Mouse (Mus musculus): Measurements from ENCODE around the gene Dcxr. TPM values are rescaled to one million over a fixed set of nuclear protein-coding genes. Genes with fewer than 3 reads are reported as not detected.

Gene Dcxr
- total RNA-seq, 2 experiments from 2014 or later = 6.2 to 12.7 TPM

GRCm38 (mm10) chr11:120712771-120713568, 14.1 kb downstream of the Dcxr start:
- peak; percentile 29 for ATAC-seq (replicated peaks; ENCODE audit: low FRiP score, low TSS enrichment, poor library complexity, severe bottlenecking)

- ATAC-seq (replicated peaks; ENCODE audit: low FRiP score, low TSS enrichment, poor library complexity, severe bottlenecking) = no peak
Observed at GRCm38 (mm10) chr11:120711980-120712604, 15.0 kb downstream of the Dcxr start.

DNA sequence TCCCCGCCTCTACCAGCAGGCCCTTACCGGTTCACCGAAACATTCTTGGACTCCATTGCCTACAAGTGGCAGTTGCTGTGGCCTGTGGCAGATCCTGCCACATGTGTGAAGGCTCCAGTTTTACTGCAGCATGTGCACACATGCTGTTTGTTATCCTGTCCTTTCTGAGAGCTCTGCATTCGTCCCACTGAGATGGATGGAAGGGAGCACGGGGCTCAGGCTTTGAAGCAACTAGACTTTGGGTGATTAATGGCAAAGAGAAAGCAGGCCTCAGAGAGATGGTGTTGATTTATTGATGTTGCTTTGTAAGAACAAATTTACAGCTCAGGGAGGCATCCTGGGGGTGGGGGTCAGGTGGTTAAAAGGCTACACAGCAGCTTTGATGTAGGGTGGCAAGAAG, 16.4 kb downstream of the Dcxr start:
- ATAC-seq (replicated peaks; ENCODE audit: low FRiP score, low TSS enrichment, poor library complexity, severe bottlenecking) = no peak

DNA sequence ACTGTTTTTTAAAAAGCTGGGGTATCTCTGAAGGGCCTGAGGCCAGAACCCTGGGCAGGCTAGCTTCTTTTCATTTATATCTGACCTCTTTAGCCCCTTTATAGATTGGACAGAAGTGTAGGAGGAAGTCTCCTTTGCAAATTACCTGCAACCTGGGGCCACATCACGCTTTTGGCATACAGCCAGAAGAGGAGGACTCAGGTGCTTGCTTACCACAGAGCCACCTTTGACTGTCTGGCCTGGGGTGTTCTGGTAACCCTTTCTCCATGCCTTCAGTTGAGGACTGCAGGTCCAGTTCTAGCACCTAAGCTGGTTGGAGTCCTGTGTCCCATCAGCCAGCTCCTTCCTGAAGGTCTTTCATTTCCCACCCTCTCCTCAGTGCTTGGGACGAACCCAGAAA, 17.5 kb downstream of the Dcxr start:
- ATAC-seq (replicated peaks; ENCODE audit: low FRiP score, low TSS enrichment, poor library complexity, severe bottlenecking) = no peak

DNA sequence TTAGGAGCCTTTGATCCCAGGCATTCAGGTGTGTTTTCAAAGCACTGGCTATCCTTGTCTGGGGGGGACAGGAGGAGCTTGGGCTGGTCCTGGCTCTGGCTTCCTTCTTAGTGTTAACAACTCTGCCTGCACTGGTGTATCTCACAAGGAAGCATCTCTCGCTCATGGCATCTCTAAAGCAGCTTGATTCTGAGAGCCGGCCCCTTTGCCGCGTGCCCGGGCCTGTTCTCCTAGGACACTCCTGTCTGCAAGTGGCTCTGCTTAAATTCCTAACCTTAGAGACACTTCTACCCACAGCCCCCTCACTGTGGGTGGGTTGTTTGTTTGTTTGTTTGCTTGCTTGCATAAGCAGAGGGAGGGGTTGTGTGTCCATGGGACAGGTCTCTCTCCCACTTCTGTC, 19.1 kb downstream of the Dcxr start:
- no peak for ATAC-seq (replicated peaks; ENCODE audit: low FRiP score, low TSS enrichment, poor library complexity, severe bottlenecking)

- ATAC-seq (replicated peaks; ENCODE audit: low FRiP score, low TSS enrichment, poor library complexity, severe bottlenecking) = no peak
Observed at GRCm38 (mm10) chr11:120707225-120707624, 19.9 kb downstream of the Dcxr start.

- ATAC-seq (replicated peaks; ENCODE audit: low FRiP score, low TSS enrichment, poor library complexity, severe bottlenecking) = no peak
Observed at GRCm38 (mm10) chr11:120706120-120706519, 21.0 kb downstream of the Dcxr start.

DNA sequence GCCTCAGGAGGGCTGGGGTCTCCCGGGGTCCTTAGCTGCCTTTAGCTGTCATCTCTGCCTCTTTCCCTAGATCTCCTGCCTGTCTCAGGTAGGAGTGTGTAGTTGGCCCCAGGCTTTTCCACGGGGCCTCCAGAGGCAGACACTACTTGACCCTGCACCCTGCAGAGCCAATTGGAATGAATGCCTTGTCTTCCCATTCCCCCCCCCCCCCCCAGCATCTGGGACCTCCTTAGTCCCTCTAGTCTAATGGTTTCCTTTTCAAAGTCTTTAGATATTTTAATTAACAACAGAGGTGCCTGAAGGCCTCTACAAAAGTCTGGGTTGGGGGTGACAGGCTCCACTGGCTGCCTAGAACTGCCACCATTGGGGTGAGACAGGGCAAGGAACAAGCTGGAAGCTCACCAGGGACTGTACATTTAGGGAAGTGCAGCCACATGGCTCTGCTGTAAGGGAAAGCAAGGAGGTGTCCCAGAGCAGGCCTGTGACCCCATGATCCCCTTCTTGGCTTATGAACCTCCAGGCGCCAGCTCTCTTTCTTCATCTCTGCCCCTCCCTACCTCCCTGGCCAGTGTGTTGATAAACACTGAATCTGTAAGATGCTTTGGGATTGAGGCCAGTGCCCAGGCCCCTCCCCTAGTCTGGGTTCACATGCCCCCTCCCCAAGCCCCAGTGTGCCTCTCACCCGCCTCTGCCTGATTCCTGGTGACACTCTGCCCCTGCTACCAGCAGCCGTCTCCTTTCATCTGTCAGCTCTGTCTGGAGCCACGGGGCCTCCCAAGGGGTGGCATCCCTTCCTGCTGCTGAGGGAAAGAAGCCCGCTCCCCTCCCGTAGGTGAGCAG, 22.4 kb downstream of the Dcxr start:
- no peak for ATAC-seq (replicated peaks; ENCODE audit: low FRiP score, low TSS enrichment, poor library complexity, severe bottlenecking)

GRCm38 (mm10) chr11:120703696-120704454, 23.2 kb downstream of the Dcxr start:
- ATAC-seq (replicated peaks; ENCODE audit: low FRiP score, low TSS enrichment, poor library complexity, severe bottlenecking) = no peak

DNA sequence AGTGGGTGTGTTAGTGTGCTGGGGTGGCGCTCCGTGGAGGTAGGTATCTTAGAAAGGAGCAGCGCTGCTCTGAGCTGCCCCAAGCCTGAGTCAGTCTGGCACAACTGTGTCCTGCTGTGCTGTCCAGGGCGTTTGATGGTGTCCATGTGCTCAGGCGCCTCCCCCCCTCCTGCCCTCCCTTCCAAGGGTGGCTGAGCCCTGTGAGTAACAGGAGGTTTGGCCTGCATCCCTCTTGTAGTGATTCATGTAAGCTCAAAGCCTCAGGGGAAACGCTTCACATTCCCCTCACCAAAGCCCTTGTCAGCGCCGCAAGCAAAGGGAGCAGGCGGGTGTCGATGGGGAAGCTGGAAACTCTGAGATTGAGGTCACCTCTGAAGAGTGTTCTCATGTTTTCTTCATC, 29.3 kb downstream of the Dcxr start:
- ATAC-seq (replicated peaks; ENCODE audit: low FRiP score, low TSS enrichment, poor library complexity, severe bottlenecking) = no peak

DNA sequence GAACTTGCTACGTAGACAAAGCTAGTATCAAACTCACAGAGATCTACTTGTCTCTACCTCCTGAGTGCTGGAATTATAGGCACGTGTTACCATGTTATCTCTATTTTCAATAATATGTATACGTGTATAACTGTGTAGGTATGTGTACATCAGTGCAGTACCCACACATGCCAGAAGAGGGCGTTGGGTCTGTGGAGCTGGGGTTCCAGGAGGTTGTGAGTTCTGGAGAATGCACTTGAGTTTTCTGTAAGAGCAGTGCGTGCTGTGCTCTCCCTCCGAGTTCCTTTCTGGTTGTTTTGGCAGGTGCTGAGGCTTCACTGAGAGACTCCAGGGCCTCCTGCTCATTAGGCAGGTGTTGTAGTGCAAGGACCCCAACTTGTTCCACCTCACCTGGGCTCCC, 30.5 kb downstream of the Dcxr start:
- ATAC-seq (replicated peaks; ENCODE audit: low FRiP score, low TSS enrichment, poor library complexity, severe bottlenecking) = no peak

GRCm38 (mm10) chr11:120695641-120696040, 31.4 kb downstream of the Dcxr start:
- no peak for ATAC-seq (replicated peaks; ENCODE audit: low FRiP score, low TSS enrichment, poor library complexity, severe bottlenecking)

GRCm38 (mm10) chr11:120695184-120695583, 31.9 kb downstream of the Dcxr start:
- no peak for ATAC-seq (replicated peaks; ENCODE audit: low FRiP score, low TSS enrichment, poor library complexity, severe bottlenecking)

DNA sequence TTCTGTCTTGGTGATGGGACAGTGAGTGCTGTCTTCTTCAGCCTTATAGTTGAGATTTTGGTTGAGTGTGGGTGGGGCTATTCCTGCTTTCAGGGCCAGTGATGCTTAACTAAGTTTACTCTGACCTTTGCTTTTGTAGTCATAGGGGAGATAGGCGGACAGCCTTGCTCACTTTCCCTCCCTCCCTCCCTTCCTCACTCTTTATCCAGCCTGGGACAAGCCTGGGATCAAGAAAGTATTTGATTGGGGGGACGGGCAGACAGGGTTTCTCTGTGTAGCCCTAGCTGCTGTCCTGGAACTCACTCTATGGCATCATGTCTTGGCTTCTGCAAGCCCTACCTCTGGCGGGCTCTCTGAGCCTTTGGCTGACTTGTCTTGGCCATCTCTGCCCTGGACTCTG, 33.6 kb downstream of the Dcxr start:
- ATAC-seq (replicated peaks; ENCODE audit: low FRiP score, low TSS enrichment, poor library complexity, severe bottlenecking) = no peak

GRCm38 (mm10) chr11:120692471-120693011, 34.5 kb downstream of the Dcxr start:
- ATAC-seq (replicated peaks; ENCODE audit: low FRiP score, low TSS enrichment, poor library complexity, severe bottlenecking) = no peak

GRCm38 (mm10) chr11:120689365-120689764, 37.7 kb downstream of the Dcxr start:
- no peak for ATAC-seq (replicated peaks; ENCODE audit: low FRiP score, low TSS enrichment, poor library complexity, severe bottlenecking)

DNA sequence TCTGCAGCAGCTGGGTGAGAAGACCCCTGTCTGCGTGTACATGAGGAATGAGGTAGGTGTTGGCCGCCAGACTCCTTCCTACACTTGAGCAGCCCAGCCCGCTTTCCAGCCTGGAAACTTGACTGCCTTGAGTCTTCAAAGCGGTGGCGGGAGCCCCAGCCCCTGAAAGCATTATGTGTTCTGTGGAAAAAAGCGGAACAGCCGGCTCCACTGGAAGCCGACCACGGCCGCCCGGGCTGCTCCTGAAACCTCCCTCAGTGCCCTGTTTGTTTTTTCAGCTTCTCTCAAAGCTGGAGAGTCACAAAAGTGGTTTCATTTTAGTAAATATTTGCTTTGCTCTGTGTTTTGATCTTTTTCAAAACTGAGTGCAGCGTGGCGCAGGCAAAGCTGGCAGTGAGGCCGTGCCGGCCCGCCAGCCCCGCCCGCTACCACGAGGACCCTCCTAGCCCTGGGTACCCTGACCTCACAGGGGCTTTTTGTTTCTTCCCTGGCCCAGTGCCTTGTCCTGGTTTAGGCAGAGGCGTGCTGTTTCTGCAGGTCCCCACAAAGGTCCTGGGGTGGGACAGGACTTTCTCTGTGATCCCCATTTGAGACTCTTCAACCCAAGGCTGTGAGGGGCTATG, 40.3 kb downstream of the Dcxr start:
- no peak for ATAC-seq (replicated peaks; ENCODE audit: low FRiP score, low TSS enrichment, poor library complexity, severe bottlenecking)

DNA sequence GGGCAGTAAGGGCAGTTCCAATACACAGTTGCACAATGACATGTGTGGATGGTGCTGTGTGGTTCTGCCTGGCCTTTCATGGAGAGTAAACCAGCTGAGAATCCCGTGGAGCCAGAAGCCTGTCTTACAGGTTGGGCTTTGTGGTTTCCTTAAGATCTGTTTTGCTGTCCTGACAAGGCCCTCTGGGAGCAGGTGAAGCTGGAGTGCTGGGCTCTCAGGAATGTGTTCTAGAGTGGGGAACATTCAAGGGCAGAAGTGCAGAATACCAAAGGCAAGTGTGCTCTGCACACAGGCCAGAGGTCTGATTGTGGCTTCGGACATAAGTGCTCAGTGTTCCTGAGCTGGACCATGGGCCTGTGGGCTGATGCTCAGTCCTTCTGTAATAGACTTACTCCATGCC, 42.4 kb downstream of the Dcxr start:
- ATAC-seq (replicated peaks; ENCODE audit: low FRiP score, low TSS enrichment, poor library complexity, severe bottlenecking) = no peak

GRCm38 (mm10) chr11:120684086-120684485, 43.0 kb downstream of the Dcxr start:
- no peak for ATAC-seq (replicated peaks; ENCODE audit: low FRiP score, low TSS enrichment, poor library complexity, severe bottlenecking)
